Comparison of ENCODE assay signal across 8 mouse cellular contexts in the genomic region with DNA sequence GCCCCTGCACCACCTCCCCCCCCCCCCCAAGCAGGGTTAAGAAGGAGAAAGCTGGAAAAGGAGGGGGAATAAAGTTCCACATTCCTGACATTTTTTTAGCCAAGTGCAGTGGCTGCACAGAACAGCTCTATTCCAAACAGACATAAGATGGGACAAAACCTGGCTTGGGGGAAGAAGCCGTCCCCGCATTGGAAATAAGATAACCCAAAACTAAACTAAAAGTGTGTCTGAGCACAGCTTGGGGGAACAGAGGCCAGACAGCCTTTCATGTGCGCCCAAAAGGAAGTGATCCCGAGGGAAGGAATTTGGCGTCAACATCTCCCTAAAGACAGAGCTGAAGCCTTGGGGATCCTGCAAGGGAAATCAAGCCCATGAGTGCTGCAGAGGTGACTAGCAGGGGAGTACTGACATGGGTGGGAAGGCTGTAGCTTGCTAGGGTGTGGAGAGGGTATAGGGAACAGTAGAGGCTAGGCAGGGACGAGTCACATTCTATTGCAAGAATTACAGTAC. TPM values are rescaled to one million over a fixed set of nuclear protein-coding genes. Genes with fewer than 3 reads are reported as not detected.
DNase-seq lines count a peak whose midpoint lies in the region; ATAC-seq and TF ChIP-seq lines count a peak whose summit lies in the region.

No protein-coding gene starts in this region.

- H3K4me1 ChIP-seq in liver, postnatal 0 days (ENCODE audit: insufficient read depth): peaks cover 24% of the 10 kb centered on the region
- H3K4me1 ChIP-seq in limb, embryonic 10.5 days: peaks cover 38% of the 10 kb centered on the region
- H3K4me1 ChIP-seq in small intestine, adult 2 months (ENCODE audit: control insufficient read depth, insufficient read depth, insufficient read length, low read length): peaks cover 14% of the 10 kb centered on the region; the same call in 1 of the 2 replicates

- H3K27me3 ChIP-seq in liver, postnatal 0 days (ENCODE audit: insufficient read depth, low read length): no peaks in the 10 kb centered on the region
- no peaks in the 10 kb centered on the region for H3K27me3 ChIP-seq in limb, embryonic 10.5 days (ENCODE audit: low read depth, poor library complexity, severe bottlenecking)
- H3K27me3 ChIP-seq in small intestine, adult 2 months (ENCODE audit: control insufficient read depth, insufficient read depth, low read length): no peaks in the 10 kb centered on the region

- no peak overlapping the region for H3K4me3 ChIP-seq in liver, postnatal 0 days (ENCODE audit: low read depth, low read length)
- peak overlapping the region; percentile 21; the same call in 1 of the 2 replicates for H3K4me3 ChIP-seq in limb, embryonic 10.5 days
- peak overlapping the region; percentile 27; the same call in 1 of the 2 replicates for H3K4me3 ChIP-seq in small intestine, adult 2 months (ENCODE audit: low read depth, low read length)

- H3K9ac ChIP-seq in liver, postnatal 0 days (replicated peaks): peak overlapping the region; percentile 21; the same call in 1 of the 2 replicates

- H3K36me3 ChIP-seq in liver, postnatal 0 days (replicated peaks; ENCODE audit: insufficient read depth, low read length): 0 out of 2 replicates have a peak, but pooled peaks cover 2% of the 10 kb centered on the region
- 0 out of 2 replicates have a peak, but pooled peaks cover 5% of the 10 kb centered on the region for H3K36me3 ChIP-seq in limb, embryonic 10.5 days
- no peaks in the 10 kb centered on the region for H3K36me3 ChIP-seq in small intestine, adult 2 months (ENCODE audit: control insufficient read depth, insufficient read depth, low read length)

- intact Hi-C loops in left cerebral cortex, postnatal 4 days (cut with DNase I): no loop called here

- no peak for DNase-seq in liver, postnatal 0 days
- DNase-seq in liver: no peak
- peak; percentile 18 for DNase-seq in forelimb bud, embryonic 11.5 days (ENCODE audit: low read depth, low spot score)
- no peak for DNase-seq in limb, embryonic 10.5 days (ENCODE audit: low spot score)
- DNase-seq in layer of hippocampus, adult 18-20 months (ENCODE audit: low spot score in 2 of 2): no peak
- DNase-seq in frontal cortex, adult 2 months (ENCODE audit: extremely low spot score in 1 of 2, low spot score in 1 of 2): no peak
- DNase-seq in left cerebral cortex, postnatal 4 days: no peak

- 0 out of 2 replicates have a peak overlapping the region, but pooled peaks have one; percentile 16 for H3K27ac ChIP-seq in liver, postnatal 0 days (ENCODE audit: low read depth)
- H3K27ac ChIP-seq in limb, embryonic 10.5 days: peak overlapping the region; percentile 70
- peak overlapping the region; percentile 17; the same call in 1 of the 2 replicates for H3K27ac ChIP-seq in small intestine, adult 2 months (ENCODE audit: insufficient read depth, low read depth, low read length)

- H3K9me3 ChIP-seq in liver, postnatal 0 days (ENCODE audit: low read length): no peaks in the 10 kb centered on the region
- H3K9me3 ChIP-seq in limb, embryonic 10.5 days (replicated peaks): no peaks in the 10 kb centered on the region

- TF ChIP-seq EP300 in liver, postnatal 0 days (IDR thresholded peaks at IDR 0.05; ENCODE audit: low read depth): no peak

- no peak for TF ChIP-seq CTCF in liver, postnatal 0 days (IDR thresholded peaks at IDR 0.05; ENCODE audit: low read depth)
- no peak for TF ChIP-seq CTCF in small intestine, adult 2 months (IDR thresholded peaks at IDR 0.05; ENCODE audit: extremely low read depth, insufficient read length, insufficient replicate concordance, low read depth, low read length)

- 0 out of 2 replicates have a peak overlapping the region, but pooled peaks have one; percentile 74 for H3K4me2 ChIP-seq in liver, postnatal 0 days (ENCODE audit: low read depth, low read length)

- ATAC-seq in liver, postnatal 0 days: no peak

- TF ChIP-seq POLR2A in small intestine, adult 2 months (IDR thresholded peaks at IDR 0.05; ENCODE audit: low read depth, low read length): no peak

- WGBS in liver, postnatal 0 days (ENCODE audit: insufficient replicate concordance): 59% methylated on average over 6 of the region's 6 CpGs
- 31% methylated on average over 6 of the region's 6 CpGs for WGBS in limb, embryonic 10.5 days
- 65% methylated on average over 6 of the region's 6 CpGs for WGBS in small intestine, adult 2 months

RNA-seq across cellular contexts. Expression of a gene that starts 3.0 kb away (rescaled TPM):
- 5.5 and 6.5 TPM in 2 replicates for polyA plus RNA-seq in liver, postnatal 0 days (2015; fragmentation: Nextera tagmentation; extraction: Ambion mirVana)
- polyA plus RNA-seq in limb, embryonic 10.5 days (2016; fragmentation: Nextera tagmentation; extraction: Ambion mirVana): 5.1 and 6.1 TPM in 2 replicates
- polyA plus RNA-seq in small intestine, adult 2 months (2012; rRNA removed): 2.5 and 7.9 TPM in 2 replicates
- 1 to 10 TPM; 1.1 to 1.4 TPM for total RNA-seq in layer of hippocampus, adult 18-20 months (2021)
- 1.3 and 1.4 TPM in 2 replicates for polyA plus RNA-seq in frontal cortex, adult 2 months (2012; rRNA removed)
- total RNA-seq in left cerebral cortex, postnatal 4 days (2021): 1 to 10 TPM; 4.2 to 4.9 TPM

Comparison
In these comparisons a context has a peak if more than half of its experiments do, and no peak if none do; other contexts are left out.
1. H3K27ac ChIP-seq: peak in every context shown above with its lines; median percentile 70 in limb, embryonic 10.5 days; 17 in small intestine, adult 2 months; 16 in liver, postnatal 0 days.